Mouse (Mus musculus) CH12.LX (cell line): Measurements from ENCODE around the gene Gper1. TPM values are rescaled to one million over a fixed set of nuclear protein-coding genes. Genes with fewer than 3 reads are reported as not detected.

ENCODE experiments used
- DNase-seq: peaks from one replicate; pipeline ENCODE4 v3.0.0-alpha.2; 2013; ENCODE audit errors: extremely low read depth
- H3K27ac ChIP-seq: 2 replicates; pipeline ENCODE4 v1.5.1; 2012; ENCODE audit warnings: low read depth, mild to moderate bottlenecking, control low read depth, moderate library complexity; ENCODE audit not compliant: insufficient read depth
- H3K27me3 ChIP-seq: replicated peaks from 2 replicates; pipeline ENCODE3; 2012; ENCODE audit warnings: inconsistent platforms
- H3K36me3 ChIP-seq, 2 experiments: replicated peaks in 1 of 2; 2 replicates each; pipeline versions ENCODE3 to v1.6.1; 2012; ENCODE audit warnings: inconsistent platforms in 1 of 2, low read length in 1 of 2, mild to moderate bottlenecking in 1 of 2, mixed read lengths in 1 of 2, moderate library complexity in 1 of 2; ENCODE audit not compliant: control insufficient read depth in 1 of 2, insufficient read depth in 1 of 2
- H3K4me1 ChIP-seq, 2 experiments: 2 replicates each; pipeline ENCODE4 v1.6.1; 2012; ENCODE audit warnings: inconsistent platforms in 1 of 2, moderate library complexity in 1 of 2; ENCODE audit not compliant: insufficient read depth in 2 of 2, control insufficient read depth in 1 of 2
- H3K4me2 ChIP-seq: 2 replicates; pipeline ENCODE4 v1.6.1; 2012; ENCODE audit warnings: low read depth, mild to moderate bottlenecking, control low read depth; ENCODE audit not compliant: poor library complexity, insufficient read depth, severe bottlenecking
- H3K4me3 ChIP-seq, 3 experiments: fragments of 150-350 bp in 1 of 3; sonication (generic) in 1 of 3; replicated peaks in 1 of 3; 2 replicates each; pipeline versions ENCODE3 to v1.5.1; 2011 to 2012; ENCODE audit warnings: low read depth in 2 of 3, low read length in 2 of 3, mild to moderate bottlenecking in 2 of 3, moderate library complexity in 2 of 3, control low read depth in 1 of 3, improper control_type of control experiment in 1 of 3, inconsistent platforms in 1 of 3, mixed read lengths in 1 of 3; ENCODE audit not compliant: poor library complexity in 1 of 3
- H3K79me2 ChIP-seq: replicated peaks from 2 replicates; pipeline ENCODE4 v1.6.1; 2012; ENCODE audit warnings: mild to moderate bottlenecking, moderate library complexity; ENCODE audit not compliant: control insufficient read depth, poor library complexity, insufficient read depth, severe bottlenecking; ENCODE audit errors: extremely low read depth
- H3K9ac ChIP-seq: 2 replicates; pipeline ENCODE4 v1.6.1; 2012; ENCODE audit warnings: low read depth, mild to moderate bottlenecking, control low read depth, moderate library complexity; ENCODE audit not compliant: insufficient read depth
- H3K9me3 ChIP-seq: replicated peaks from 2 replicates; pipeline ENCODE3; 2012; ENCODE audit warnings: low read length, inconsistent platforms, mixed read lengths
- CHD2 ChIP-seq: IDR thresholded peaks from 2 replicates; pipeline ENCODE4 v1.6.1; 2011; ENCODE audit warnings: low read length, improper control_type of control experiment
- E2F4 ChIP-seq: IDR thresholded peaks from 2 replicates; pipeline ENCODE4 v1.6.1; 2011; ENCODE audit warnings: low read depth, low read length, improper control_type of control experiment; ENCODE audit not compliant: insufficient replicate concordance
- ELF1 ChIP-seq: IDR thresholded peaks from 2 replicates; pipeline ENCODE4 v1.6.1; 2014; ENCODE audit warnings: low read depth, mild to moderate bottlenecking, inconsistent platforms, low read length, improper control_type of control experiment
- ETS1 ChIP-seq: conservative IDR thresholded peaks from 2 replicates; pipeline ENCODE4 v1.6.1; 2012; ENCODE audit warnings: low read depth, mild to moderate bottlenecking, inconsistent platforms, low read length, improper control_type of control experiment, moderate library complexity
- GABPA ChIP-seq: IDR thresholded peaks from 2 replicates; pipeline ENCODE4 v1.6.1; 2012; ENCODE audit warnings: low read depth, low read length, improper control_type of control experiment, inconsistent platforms; ENCODE audit not compliant: insufficient replicate concordance
- JUN ChIP-seq: IDR thresholded peaks from 2 replicates; pipeline ENCODE4 v1.6.1; 2011; ENCODE audit warnings: low read depth, mild to moderate bottlenecking, low read length, improper control_type of control experiment, moderate library complexity; ENCODE audit not compliant: insufficient read depth
- JUND ChIP-seq: conservative IDR thresholded peaks from 2 replicates; pipeline ENCODE4 v1.6.1; 2011; ENCODE audit warnings: low read depth, low read length, improper control_type of control experiment
- KAT2A ChIP-seq: IDR thresholded peaks from 2 replicates; pipeline ENCODE4 v1.6.1; 2012; ENCODE audit warnings: low read length, improper control_type of control experiment, inconsistent platforms; ENCODE audit not compliant: insufficient replicate concordance
- MAFK ChIP-seq: IDR thresholded peaks from 2 replicates; pipeline ENCODE4 v1.6.1; 2011; ENCODE audit warnings: low read length, improper control_type of control experiment; ENCODE audit not compliant: insufficient replicate concordance
- MAX ChIP-seq: IDR thresholded peaks from 2 replicates; pipeline ENCODE4 v1.6.1; 2011; ENCODE audit warnings: low read length, improper control_type of control experiment
- MEF2A ChIP-seq: IDR thresholded peaks from 2 replicates; pipeline ENCODE4 v1.6.1; 2014; ENCODE audit warnings: low read depth, mild to moderate bottlenecking, inconsistent platforms, low read length, improper control_type of control experiment, borderline replicate concordance
- MXI1 ChIP-seq: IDR thresholded peaks from 2 replicates; pipeline ENCODE4 v1.6.1; 2011; ENCODE audit warnings: mild to moderate bottlenecking, low read depth, low read length, improper control_type of control experiment
- MYC ChIP-seq: IDR thresholded peaks from 2 replicates; pipeline ENCODE4 v1.6.1; 2011; ENCODE audit warnings: low read depth, mild to moderate bottlenecking, improper control_type of control experiment, low read length
- NELFE ChIP-seq: IDR thresholded peaks from 2 replicates; pipeline ENCODE4 v1.6.1; 2011; ENCODE audit warnings: low read depth, low read length, improper control_type of control experiment
- PAX5 ChIP-seq: IDR thresholded peaks from 2 replicates; pipeline ENCODE4 v1.6.1; 2012; ENCODE audit warnings: low read length, inconsistent platforms, mixed read lengths
- POLR2AphosphoS2 ChIP-seq: IDR thresholded peaks from 2 replicates; pipeline ENCODE4 v1.6.1; 2011; ENCODE audit warnings: low read depth, low read length, improper control_type of control experiment
- SIN3A ChIP-seq: IDR thresholded peaks from 2 replicates; pipeline ENCODE4 v1.6.1; 2012; ENCODE audit warnings: low read length, improper control_type of control experiment, inconsistent platforms
- SMC3 ChIP-seq: IDR thresholded peaks from 2 replicates; pipeline ENCODE4 v1.6.1; 2011; ENCODE audit warnings: low read depth, low read length, improper control_type of control experiment
- TCF12 ChIP-seq: IDR thresholded peaks from 2 replicates; pipeline ENCODE4 v1.6.1; 2014; ENCODE audit warnings: low read depth, mild to moderate bottlenecking, inconsistent platforms, low read length, improper control_type of control experiment
- USF1 ChIP-seq: IDR thresholded peaks from 2 replicates; pipeline ENCODE4 v1.6.1; 2014; ENCODE audit warnings: low read depth, mild to moderate bottlenecking, inconsistent platforms, low read length, improper control_type of control experiment
- USF2 ChIP-seq: conservative IDR thresholded peaks from 2 replicates; pipeline ENCODE4 v1.6.1; 2011; ENCODE audit warnings: low read depth, low read length, improper control_type of control experiment
- ZKSCAN1 ChIP-seq: IDR thresholded peaks from 2 replicates; pipeline ENCODE4 v1.6.1; 2012; ENCODE audit warnings: low read depth, inconsistent platforms, low read length, improper control_type of control experiment, borderline replicate concordance
- ZMIZ1 ChIP-seq: IDR thresholded peaks from 2 replicates; pipeline ENCODE4 v1.6.1; 2012; ENCODE audit warnings: low read depth, mild to moderate bottlenecking, inconsistent platforms, low read length, improper control_type of control experiment
- dilution Hi-C: fragments of 300-500 bp; cut with MboI; formaldehyde crosslinking; loops from 2 replicates; pipeline ENCODE4 v1.14.3; 2020; ENCODE audit warnings: low sequenced_read_pairs; ENCODE audit not compliant: extremely low pct_unique_long_range_greater_than_20kb, extremely low pct_ligation_motif_present
- in situ Hi-C: fragments of 300-500 bp; cut with MboI; formaldehyde crosslinking; loops from 3 replicates; pipeline ENCODE4 v1.14.3; 2019; ENCODE audit warnings: low sequenced_read_pairs, low pct_ligation_motif_present, low pct_unique_long_range_greater_than_20kb, mixed read lengths
- polyA plus RNA-seq: library from polyadenylated mRNA; unstranded; fragments of >175 nt; gene quantifications from 2 replicates; pipeline ENCODE4 v1.2.1, GENCODE M21; 2012; ENCODE audit warnings: low read depth; ENCODE audit not compliant: insufficient read length
- total RNA-seq, 2 experiments: library from RNA; depleted of rRNA; stranded (reverse); fragments of 300-350 nt in 1 of 2; fragments of >200 nt in 1 of 2; gene quantifications; 2 replicates each; pipeline ENCODE4 v1.2.3; 2012 to 2014

Gper1 gene
- total and polyA plus RNA-seq, 3 experiments: 0.13 TPM; not detected in 2

DNA sequence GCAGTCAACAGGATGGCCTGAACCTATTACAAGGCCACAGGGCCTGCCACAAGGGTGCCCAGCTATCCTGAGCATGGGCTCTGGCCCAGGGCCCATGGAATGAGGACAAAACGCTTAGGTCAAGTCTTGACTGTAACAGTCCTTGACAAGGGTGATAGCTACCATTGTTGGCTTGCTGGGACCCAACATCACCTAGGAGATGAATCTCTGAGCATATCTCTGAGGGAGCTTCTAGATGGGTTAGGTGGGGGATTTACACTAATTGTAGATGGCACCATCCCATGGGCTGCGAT lies 18.7 kb downstream of the Gper1 start:
- H3K9ac ChIP-seq: no peak overlapping the region
- no peak overlapping the region for H3K4me3 ChIP-seq
- no peaks in the 10 kb centered on the region for H3K9me3 ChIP-seq
- no peak overlapping the region for H3K4me2 ChIP-seq
- no peaks in the 10 kb centered on the region for H3K4me1 ChIP-seq
- H3K27ac ChIP-seq: no peak overlapping the region
- H3K27me3 ChIP-seq: no peaks in the 10 kb centered on the region
- H3K79me2 ChIP-seq: no peaks in the 10 kb centered on the region
- in situ Hi-C loops (no loop called here), dilution Hi-C loops (no loop called here)
- H3K36me3 ChIP-seq: peaks cover 0 to 72% of the 10 kb centered on the region in 2 experiments
- TF ChIP-seq E2F4 (no peak), USF1 (no peak), NELFE (no peak), TCF12 (no peak), MEF2A (no peak), JUND (no peak), POLR2AphosphoS2 (no peak), ETS1 (no peak), MXI1 (no peak), JUN (no peak)
- no peak for DNase-seq

DNA sequence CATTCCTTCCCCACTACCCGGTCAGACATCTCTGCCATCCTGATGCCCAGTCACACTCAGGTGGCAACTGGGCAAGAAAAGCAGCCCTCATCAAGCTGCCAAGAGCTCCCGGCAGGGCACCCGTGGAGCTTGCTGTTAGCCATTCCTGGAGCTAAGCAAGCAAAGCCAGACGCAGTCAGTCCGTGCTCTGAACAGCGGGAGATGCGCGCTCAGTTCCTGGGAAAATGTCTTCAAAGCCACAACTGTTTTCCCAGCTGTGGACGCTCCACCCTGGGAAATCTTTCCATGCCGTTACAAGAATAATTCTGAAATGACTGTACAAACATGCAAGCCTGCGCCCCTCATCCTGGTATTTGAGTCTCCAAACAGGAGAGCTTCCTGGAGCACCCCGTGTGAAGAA lies 19.5 kb downstream of the Gper1 start:
- Histone ChIP-seq H3K9me3 (no peaks in the 10 kb centered on the region), H3K27me3 (no peaks in the 10 kb centered on the region), H3K4me2 (no peak overlapping the region), H3K9ac (no peak overlapping the region), H3K27ac (no peak overlapping the region), H3K79me2 (no peaks in the 10 kb centered on the region), H3K4me1 (no peaks in the 10 kb centered on the region), H3K4me3 (no peak overlapping the region), H3K36me3 (peaks cover 0 to 72% of the 10 kb centered on the region in 2 experiments)
- in situ Hi-C loops: no loop called here
- dilution Hi-C loops: no loop called here
- no peak for TF ChIP-seq KAT2A
- no peak for TF ChIP-seq PAX5
- no peak for TF ChIP-seq GABPA
- TF ChIP-seq MXI1: no peak
- TF ChIP-seq ZKSCAN1: no peak
- TF ChIP-seq ZMIZ1: no peak
- no peak for TF ChIP-seq MEF2A
- TF ChIP-seq TCF12: no peak
- no peak for TF ChIP-seq MAFK
- no peak for TF ChIP-seq USF2
- no peak for TF ChIP-seq SMC3
- TF ChIP-seq JUND: no peak
- no peak for TF ChIP-seq MYC
- no peak for TF ChIP-seq ELF1
- no peak for TF ChIP-seq CHD2
- no peak for TF ChIP-seq SIN3A
- no peak for TF ChIP-seq MAX
- DNase-seq: no peak
